9 mouse cellular contexts compared by ENCODE assay signal in the genomic region with DNA sequence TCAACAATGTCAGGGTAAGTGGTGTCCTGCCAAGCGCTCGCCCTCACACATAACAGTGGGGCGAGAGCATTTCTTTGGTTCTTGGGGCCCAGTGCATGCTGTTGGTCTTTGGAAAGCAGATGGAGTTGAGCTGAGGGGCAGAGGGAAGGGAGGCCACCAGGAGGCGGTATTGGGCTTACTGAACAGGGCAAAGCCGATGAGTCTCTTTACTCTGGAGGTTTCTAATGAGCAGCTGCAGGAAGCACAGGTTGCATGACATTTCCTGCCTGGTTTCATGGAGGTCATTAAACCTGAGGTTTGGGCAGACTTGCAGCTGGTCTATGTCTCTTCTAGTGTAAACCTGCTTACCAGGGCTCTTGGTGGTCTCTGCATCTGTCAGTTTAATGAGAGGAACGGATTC. TPM values are rescaled to one million over a fixed set of nuclear protein-coding genes. Genes with fewer than 3 reads are reported as not detected.
DNase-seq lines count a peak whose midpoint lies in the region; ATAC-seq and TF ChIP-seq lines count a peak whose summit lies in the region.
"Had no signal": no experiment of that assay in that cellular context is flagged by ENCODE, and none has a peak within 500 bp of the region (broad histone marks: within the 10 kb centered on the region; RNA-seq: fewer than 3 reads in every experiment).

No protein-coding gene starts in this region.

- DNase-seq in heart, postnatal 0 days (ENCODE audit: low spot score): peak; percentile 66
- DNase-seq in heart, embryonic 10.5 days (ENCODE audit: low spot score): no peak
- DNase-seq in A20 (ENCODE audit: low read depth, low spot score) (peak; percentile 58), MN1 (ENCODE audit: low spot score) (peak; percentile 60)
- peak; percentile 48 for DNase-seq in embryonic facial prominence, embryonic 14.5 days (ENCODE audit: low spot score)
- peak; percentile 44 to 72 for DNase-seq in left cerebral cortex, postnatal 14 days (ENCODE audit: low spot score in 2 of 2)
- DNase-seq in naive thymus-derived CD4-positive, alpha-beta T cell, adult 2 months (ENCODE audit: low read depth): peak; percentile 82
- no peak for DNase-seq in frontal cortex, postnatal 36 days (ENCODE audit: low spot score in 2 of 2)

- H3K9me3 ChIP-seq in heart, postnatal 0 days (replicated peaks; ENCODE audit: control insufficient read depth, low read length): no peaks in the 10 kb centered on the region
- H3K9me3 ChIP-seq in heart, embryonic 10.5 days: no peaks in the 10 kb centered on the region
- H3K9me3 ChIP-seq in embryonic facial prominence, embryonic 14.5 days (ENCODE audit: control insufficient read depth, low read length): no peaks in the 10 kb centered on the region
- H3K9me3 ChIP-seq: embryonic facial prominence, embryonic 13.5 days had no signal

- no peak overlapping the region for H3K4me2 ChIP-seq in heart, postnatal 0 days (ENCODE audit: low read depth, low read length)
- no peak overlapping the region for H3K4me2 ChIP-seq in embryonic facial prominence, embryonic 14.5 days (ENCODE audit: low read depth, low read length)
- H3K4me2 ChIP-seq: embryonic facial prominence, embryonic 13.5 days had no signal

- TF ChIP-seq CTCF in heart, postnatal 0 days (IDR thresholded peaks at IDR 0.05; ENCODE audit: low read depth): peak; percentile 74

- 72% methylated on average over 6 of the region's 6 CpGs for WGBS in heart, postnatal 0 days
- 78% methylated on average over 6 of the region's 6 CpGs for WGBS in heart, embryonic 10.5 days
- WGBS in embryonic facial prominence, embryonic 14.5 days: 73% methylated on average over 6 of the region's 6 CpGs

- TF ChIP-seq EP300 in heart, postnatal 0 days (IDR thresholded peaks at IDR 0.05; ENCODE audit: low read depth): no peak

- H3K27ac ChIP-seq in heart, postnatal 0 days (ENCODE audit: low read depth): no peak overlapping the region
- H3K27ac ChIP-seq in heart, embryonic 10.5 days: no peak overlapping the region
- H3K27ac ChIP-seq in embryonic facial prominence, embryonic 14.5 days (replicated peaks; ENCODE audit: low read depth, low read length): no peak overlapping the region
- H3K27ac ChIP-seq: embryonic facial prominence, embryonic 13.5 days had no signal

- no peak overlapping the region for H3K9ac ChIP-seq in heart, postnatal 0 days (replicated peaks; ENCODE audit: low read depth, low read length)
- no peak overlapping the region for H3K9ac ChIP-seq in embryonic facial prominence, embryonic 14.5 days (ENCODE audit: low read depth, low read length)
- H3K9ac ChIP-seq: embryonic facial prominence, embryonic 13.5 days had no signal

- peak; percentile 45; the same call in 1 of the 2 replicates for ATAC-seq in heart, postnatal 0 days (ENCODE audit: insufficient read depth, low read depth)
- ATAC-seq in embryonic facial prominence, embryonic 14.5 days (ENCODE audit: low read depth): no peak

- H3K36me3 ChIP-seq in heart, postnatal 0 days (replicated peaks; ENCODE audit: control insufficient read depth, insufficient read depth, low read length): peaks cover 83% of the 10 kb centered on the region
- peaks cover 96% of the 10 kb centered on the region for H3K36me3 ChIP-seq in heart, embryonic 10.5 days
- H3K36me3 ChIP-seq in embryonic facial prominence, embryonic 14.5 days (ENCODE audit: control insufficient read depth, insufficient read depth, low read length): peaks cover 90% of the 10 kb centered on the region

- no peak overlapping the region for H3K4me3 ChIP-seq in heart, postnatal 0 days (ENCODE audit: low read depth, low read length)
- no peak overlapping the region for H3K4me3 ChIP-seq in heart, embryonic 10.5 days
- no peak overlapping the region for H3K4me3 ChIP-seq in embryonic facial prominence, embryonic 14.5 days (ENCODE audit: low read depth, low read length)
- H3K4me3 ChIP-seq: embryonic facial prominence, embryonic 13.5 days had no signal

- no peaks in the 10 kb centered on the region for H3K27me3 ChIP-seq in heart, postnatal 0 days (ENCODE audit: control insufficient read depth, insufficient read depth, low read length)
- no peaks in the 10 kb centered on the region for H3K27me3 ChIP-seq in heart, embryonic 10.5 days (ENCODE audit: insufficient read depth, poor library complexity, severe bottlenecking)
- no peaks in the 10 kb centered on the region for H3K27me3 ChIP-seq in embryonic facial prominence, embryonic 14.5 days (replicated peaks; ENCODE audit: control insufficient read depth, insufficient read depth, low read length)
- H3K27me3 ChIP-seq: embryonic facial prominence, embryonic 13.5 days had no signal

- no peaks in the 10 kb centered on the region for H3K4me1 ChIP-seq in heart, postnatal 0 days (ENCODE audit: control insufficient read depth, insufficient read depth)
- H3K4me1 ChIP-seq in heart, embryonic 10.5 days: no peaks in the 10 kb centered on the region
- H3K4me1 ChIP-seq in embryonic facial prominence, embryonic 14.5 days (ENCODE audit: control insufficient read depth, insufficient read depth, low read length): no peaks in the 10 kb centered on the region

- intact Hi-C loops in left cerebral cortex, postnatal 14 days (cut with DNase I): no loop called here

RNA-seq across cellular contexts. Expression of a gene that starts 9.5 kb away (rescaled TPM):
- total RNA-seq in heart, postnatal 0 days (2014; rRNA removed; ENCODE audit: low replicate concordance): 71.3 and 71.6 TPM in 2 replicates
- 62.7 and 66.3 TPM in 2 replicates for polyA plus RNA-seq in heart, postnatal 0 days (2015; fragmentation: Nextera tagmentation; extraction: Ambion mirVana)
- polyA plus RNA-seq in heart, embryonic 10.5 days (2016; fragmentation: Nextera tagmentation; extraction: Ambion mirVana): 86.1 and 92.1 TPM in 2 replicates
- 95.1 and 103 TPM in 2 replicates for polyA plus RNA-seq in embryonic facial prominence, embryonic 14.5 days (2014; fragmentation: Nextera tagmentation; extraction: Ambion mirVana)
- 10 to 100 TPM; 53.3 to 58.2 TPM for total RNA-seq in left cerebral cortex, postnatal 14 days (2021)

RNA-seq across cellular contexts. Expression of a gene that starts 28.3 kb away (rescaled TPM):
- 84.5 and 121 TPM in 2 replicates for total RNA-seq in heart, postnatal 0 days (2014; rRNA removed; ENCODE audit: low replicate concordance)
- polyA plus RNA-seq in heart, postnatal 0 days (2015; fragmentation: Nextera tagmentation; extraction: Ambion mirVana): 52.0 and 56.1 TPM in 2 replicates
- polyA plus RNA-seq in heart, embryonic 10.5 days (2016; fragmentation: Nextera tagmentation; extraction: Ambion mirVana): 11.2 and 21.9 TPM in 2 replicates
- polyA plus RNA-seq in embryonic facial prominence, embryonic 14.5 days (2014; fragmentation: Nextera tagmentation; extraction: Ambion mirVana): 2.0 and 2.1 TPM in 2 replicates
- under 1 TPM; 0.42 to 0.87 TPM for total RNA-seq in left cerebral cortex, postnatal 14 days (2021)

RNA-seq across cellular contexts. Expression of a gene that starts 43.8 kb away (rescaled TPM):
- 40.1 and 53.5 TPM in 2 replicates for total RNA-seq in heart, postnatal 0 days (2014; rRNA removed; ENCODE audit: low replicate concordance)
- polyA plus RNA-seq in heart, postnatal 0 days (2015; fragmentation: Nextera tagmentation; extraction: Ambion mirVana): 21.2 and 21.5 TPM in 2 replicates
- polyA plus RNA-seq in heart, embryonic 10.5 days (2016; fragmentation: Nextera tagmentation; extraction: Ambion mirVana): 24.5 and 27.9 TPM in 2 replicates
- polyA plus RNA-seq in embryonic facial prominence, embryonic 14.5 days (2014; fragmentation: Nextera tagmentation; extraction: Ambion mirVana): 22.5 and 23.6 TPM in 2 replicates
- 10 to 100 TPM; 18.2 to 26.1 TPM for total RNA-seq in left cerebral cortex, postnatal 14 days (2021)

RNA-seq across cellular contexts. Expression of a gene that starts 48.6 kb away (rescaled TPM):
- total RNA-seq in heart, postnatal 0 days (2014; rRNA removed; ENCODE audit: low replicate concordance): 17.6 and 18.7 TPM in 2 replicates
- 22.3 and 22.5 TPM in 2 replicates for polyA plus RNA-seq in heart, postnatal 0 days (2015; fragmentation: Nextera tagmentation; extraction: Ambion mirVana)
- 21.8 and 27.7 TPM in 2 replicates for polyA plus RNA-seq in heart, embryonic 10.5 days (2016; fragmentation: Nextera tagmentation; extraction: Ambion mirVana)
- polyA plus RNA-seq in embryonic facial prominence, embryonic 14.5 days (2014; fragmentation: Nextera tagmentation; extraction: Ambion mirVana): 35.9 and 36.9 TPM in 2 replicates
- total RNA-seq in left cerebral cortex, postnatal 14 days (2021): 10 to 100 TPM; 39.0 to 43.4 TPM

Comparison
In these comparisons a context has a peak if more than half of its experiments do, and no peak if none do; other contexts are left out.
1. DNase-seq: peak in heart, postnatal 0 days (single experiment), A20 (single experiment), MN1 (single experiment), embryonic facial prominence, embryonic 14.5 days (single experiment), left cerebral cortex, postnatal 14 days (2 of 2) and naive thymus-derived CD4-positive, alpha-beta T cell, adult 2 months (single experiment); none in heart, embryonic 10.5 days (single experiment) and frontal cortex, postnatal 36 days (0 of 2).